Mouse (Mus musculus): ENCODE measurements around the gene Sae1.

The Sae1 gene

GRCm38 (mm10) chr7:16295321-16295900 lies 92.2 kb downstream of the Sae1 start:
- in situ Hi-C loops (cut with MboI; ENCODE audit: low pct_unique_long_range_greater_than_20kb in 1 of 2, low sequenced_read_pairs in 2 of 2, unreplicated experiment in 1 of 2) = no loop called here

GRCm38 (mm10) chr7:16294837-16295236 lies 92.8 kb downstream of the Sae1 start:
- in situ Hi-C loops (cut with MboI; ENCODE audit: low pct_unique_long_range_greater_than_20kb in 1 of 2, low sequenced_read_pairs in 2 of 2, unreplicated experiment in 1 of 2) = no loop called here

GRCm38 (mm10) chr7:16294346-16294745 lies 93.3 kb downstream of the Sae1 start:
- in situ Hi-C loops (cut with MboI; ENCODE audit: low pct_unique_long_range_greater_than_20kb in 1 of 2, low sequenced_read_pairs in 2 of 2, unreplicated experiment in 1 of 2) = no loop called here

DNA sequence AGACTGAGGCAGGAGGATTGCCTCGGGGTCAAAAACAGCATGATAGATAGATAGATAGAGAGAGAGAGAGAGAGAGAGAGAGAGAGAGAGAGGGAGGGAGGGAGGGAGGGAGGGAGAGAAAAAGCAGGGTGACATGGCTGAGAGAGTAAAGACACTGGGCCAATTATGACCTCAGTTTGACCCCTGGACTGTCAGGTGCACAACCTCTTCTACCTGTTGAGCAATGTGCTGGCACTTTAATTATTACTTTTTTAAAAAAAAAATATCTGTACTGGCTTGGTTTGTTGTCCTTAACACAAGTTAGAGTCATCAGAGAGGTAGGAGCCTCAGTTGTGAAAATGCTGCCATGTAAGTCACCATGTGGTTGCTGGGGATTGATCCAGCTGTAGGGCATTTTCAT lies 99.8 kb downstream of the Sae1 start:
- in situ Hi-C loops (cut with MboI; ENCODE audit: low pct_unique_long_range_greater_than_20kb in 1 of 2, low sequenced_read_pairs in 2 of 2, unreplicated experiment in 1 of 2) = no loop called here

DNA sequence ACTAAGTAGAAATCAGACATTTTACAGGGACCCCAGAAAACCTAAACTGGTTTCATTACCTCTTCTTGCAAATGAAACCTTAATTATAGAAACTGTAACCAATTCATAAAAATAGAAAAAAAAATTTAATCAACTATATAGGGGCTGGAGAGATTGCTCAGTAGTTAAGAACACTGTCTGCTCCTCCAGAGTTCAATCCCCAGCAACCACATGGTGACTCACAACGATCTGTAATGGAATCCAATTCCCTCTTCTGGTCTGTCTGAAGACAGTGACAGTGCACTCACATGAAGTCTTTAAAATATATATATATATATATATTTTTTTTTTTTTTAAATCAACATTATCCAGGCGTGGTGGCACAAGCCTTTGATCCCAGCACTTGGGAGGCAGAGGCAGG lies 100.6 kb downstream of the Sae1 start:
- in situ Hi-C loops (cut with MboI; ENCODE audit: low pct_unique_long_range_greater_than_20kb in 1 of 2, low sequenced_read_pairs in 2 of 2, unreplicated experiment in 1 of 2) = no loop called here

DNA sequence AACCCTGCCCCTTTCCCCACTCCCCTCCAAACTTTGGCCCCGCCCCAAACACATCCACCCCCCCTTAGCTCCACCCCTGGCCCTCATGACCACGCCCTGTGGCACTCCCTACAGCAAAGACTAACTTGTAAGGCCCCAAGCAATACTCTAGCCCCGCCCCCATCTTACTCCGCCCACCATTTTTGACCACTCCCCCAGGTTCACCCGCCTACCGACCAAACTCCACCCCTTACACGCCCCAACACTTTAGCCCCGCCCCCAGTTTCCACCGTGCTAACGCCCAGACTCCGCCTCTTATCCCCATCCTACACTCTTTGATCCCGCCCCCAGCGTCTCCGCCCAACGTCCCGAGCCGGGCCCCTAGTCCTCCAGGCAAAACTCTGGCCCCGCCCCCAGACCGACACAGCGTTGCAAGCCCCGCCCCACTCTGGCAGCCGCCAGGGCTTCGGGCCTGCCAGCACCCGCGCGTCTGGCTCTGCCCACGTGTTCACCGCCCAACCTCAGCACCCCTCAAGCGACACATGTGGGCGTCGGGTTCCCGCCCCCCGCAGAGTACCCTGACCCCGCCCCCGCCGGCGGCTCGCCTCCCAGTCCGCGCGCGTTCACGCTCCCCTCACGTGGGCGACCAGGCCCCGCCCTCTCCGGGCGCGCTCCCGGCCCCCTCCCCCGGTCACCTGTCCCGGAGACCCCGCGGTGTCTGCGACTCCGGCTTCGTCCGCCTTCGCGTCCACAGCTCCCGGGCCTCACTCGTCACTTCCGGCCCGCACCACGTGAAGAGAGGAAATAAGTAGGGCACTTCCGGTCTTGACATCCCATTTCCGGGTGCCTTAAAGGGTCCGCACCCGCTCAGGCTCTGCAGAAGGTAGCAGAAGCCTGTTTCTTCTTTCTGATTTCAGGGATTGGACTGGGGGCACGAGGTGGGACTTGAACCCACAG lies 101.3 kb downstream of the Sae1 start, which contains the start of gene Ccdc9:
Gene Ccdc9 (minus strand): TSS at position 770 of the 936 bp plus-strand sequence.
- in situ Hi-C loops (cut with MboI; ENCODE audit: low pct_unique_long_range_greater_than_20kb in 1 of 2, low sequenced_read_pairs in 2 of 2, unreplicated experiment in 1 of 2) = no loop called here

DNA sequence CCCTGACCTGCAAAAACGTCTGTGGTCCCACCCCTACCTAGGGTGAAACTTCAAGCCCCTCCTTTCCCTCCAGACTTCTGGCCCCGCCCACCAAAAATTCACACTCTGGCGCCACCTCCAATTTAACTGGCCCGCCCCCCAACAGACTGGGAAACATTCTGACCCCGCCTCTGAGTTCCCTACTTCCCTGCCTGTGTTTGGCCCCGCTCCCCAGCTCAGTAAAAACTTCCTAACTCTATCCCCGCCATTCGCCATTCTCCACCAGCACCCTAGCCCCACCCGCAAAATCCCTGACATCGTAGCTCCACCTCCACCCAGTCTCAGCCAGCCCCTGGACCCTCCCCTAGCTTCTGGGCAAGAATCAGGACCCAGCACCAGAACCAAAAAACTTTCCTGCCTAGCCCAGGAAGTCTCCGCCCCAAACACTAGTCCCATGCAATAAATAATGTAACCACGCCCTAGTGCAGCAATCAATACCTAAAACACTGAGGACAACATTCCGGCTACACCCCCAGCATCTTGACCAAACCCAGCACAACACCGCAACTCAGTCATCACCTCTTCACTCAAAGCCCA lies 102.1 kb downstream of the Sae1 start:
- in situ Hi-C loops (cut with MboI; ENCODE audit: low pct_unique_long_range_greater_than_20kb in 1 of 2, low sequenced_read_pairs in 2 of 2, unreplicated experiment in 1 of 2) = no loop called here

- in situ Hi-C loops (cut with MboI; ENCODE audit: low pct_unique_long_range_greater_than_20kb in 1 of 2, low sequenced_read_pairs in 2 of 2, unreplicated experiment in 1 of 2) = no loop called here
Observed at GRCm38 (mm10) chr7:16284904-16285303, 102.7 kb downstream of the Sae1 start.

GRCm38 (mm10) chr7:16284001-16284400 lies 103.6 kb downstream of the Sae1 start:
- in situ Hi-C loops (cut with MboI; ENCODE audit: low pct_unique_long_range_greater_than_20kb in 1 of 2, low sequenced_read_pairs in 2 of 2, unreplicated experiment in 1 of 2) = no loop called here

- in situ Hi-C loops (cut with MboI; ENCODE audit: low pct_unique_long_range_greater_than_20kb in 1 of 2, low sequenced_read_pairs in 2 of 2, unreplicated experiment in 1 of 2) = no loop called here
Observed at GRCm38 (mm10) chr7:16282334-16282733, 105.3 kb downstream of the Sae1 start.

GRCm38 (mm10) chr7:16280721-16281120 lies 106.9 kb downstream of the Sae1 start:
- in situ Hi-C loops (cut with MboI; ENCODE audit: low pct_unique_long_range_greater_than_20kb in 1 of 2, low sequenced_read_pairs in 2 of 2, unreplicated experiment in 1 of 2) = no loop called here

- in situ Hi-C loops (cut with MboI; ENCODE audit: low pct_unique_long_range_greater_than_20kb in 1 of 2, low sequenced_read_pairs in 2 of 2, unreplicated experiment in 1 of 2) = no loop called here
Observed at GRCm38 (mm10) chr7:16274922-16275890, 112.4 kb downstream of the Sae1 start.

DNA sequence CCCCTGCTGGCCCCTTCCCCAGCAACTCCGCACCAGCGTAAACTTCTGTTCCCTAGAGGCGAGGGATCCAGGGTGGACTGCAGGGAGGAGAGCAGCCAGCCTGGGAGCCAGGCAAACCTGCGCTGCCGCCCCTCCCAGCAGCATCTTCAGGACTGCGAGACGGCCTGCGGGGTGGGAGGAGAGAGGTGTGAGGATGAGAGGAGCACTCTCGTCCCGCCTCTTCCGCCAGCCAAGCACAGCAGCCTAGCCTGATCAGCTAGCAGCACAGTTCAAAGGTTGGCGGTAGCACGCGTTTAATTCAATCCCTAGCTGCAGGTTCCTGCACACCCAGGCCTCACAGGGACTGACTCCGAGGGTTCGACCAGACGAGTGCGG lies 113.9 kb downstream of the Sae1 start:
- in situ Hi-C loops (cut with MboI; ENCODE audit: low pct_unique_long_range_greater_than_20kb in 1 of 2, low sequenced_read_pairs in 2 of 2, unreplicated experiment in 1 of 2) = no loop called here

DNA sequence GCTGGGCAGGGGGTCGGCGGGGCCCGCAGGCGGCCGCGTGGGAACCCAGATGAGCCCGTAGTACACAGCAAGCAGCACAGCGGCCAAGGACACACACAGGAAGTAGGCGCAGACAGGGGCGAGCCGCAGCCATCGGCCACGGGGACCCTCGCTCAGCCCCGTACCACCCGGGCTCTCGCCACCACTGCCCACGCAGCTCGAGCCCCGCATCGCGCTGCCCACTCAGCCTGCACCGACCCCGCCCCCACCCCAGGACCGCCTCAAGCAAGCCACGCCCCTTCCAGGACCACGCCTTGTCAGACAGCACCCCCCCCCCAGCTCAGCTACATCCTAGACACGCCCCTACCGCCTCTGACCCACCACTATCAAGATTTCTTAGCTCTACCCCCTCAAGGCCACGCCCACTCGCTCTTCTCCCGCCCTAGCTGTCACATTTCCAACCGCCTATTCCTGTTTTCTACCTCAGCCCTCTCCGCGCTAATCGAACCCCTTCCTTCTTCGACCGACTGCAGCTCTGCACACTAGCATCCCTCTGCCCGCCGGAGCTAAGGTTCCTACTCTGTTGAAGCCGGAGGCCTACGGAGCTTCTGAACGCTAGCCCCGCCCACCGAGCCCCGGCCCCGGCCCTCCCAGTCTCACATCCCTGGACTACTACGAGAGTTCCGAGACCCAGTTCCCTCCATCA lies 114.4 kb downstream of the Sae1 start, which contains the start of gene Inafm1:
Gene Inafm1 (minus strand): TSS at position 537 of the 685 bp plus-strand sequence.
- in situ Hi-C loops (cut with MboI; ENCODE audit: low pct_unique_long_range_greater_than_20kb in 1 of 2, low sequenced_read_pairs in 2 of 2, unreplicated experiment in 1 of 2) = no loop called here

DNA sequence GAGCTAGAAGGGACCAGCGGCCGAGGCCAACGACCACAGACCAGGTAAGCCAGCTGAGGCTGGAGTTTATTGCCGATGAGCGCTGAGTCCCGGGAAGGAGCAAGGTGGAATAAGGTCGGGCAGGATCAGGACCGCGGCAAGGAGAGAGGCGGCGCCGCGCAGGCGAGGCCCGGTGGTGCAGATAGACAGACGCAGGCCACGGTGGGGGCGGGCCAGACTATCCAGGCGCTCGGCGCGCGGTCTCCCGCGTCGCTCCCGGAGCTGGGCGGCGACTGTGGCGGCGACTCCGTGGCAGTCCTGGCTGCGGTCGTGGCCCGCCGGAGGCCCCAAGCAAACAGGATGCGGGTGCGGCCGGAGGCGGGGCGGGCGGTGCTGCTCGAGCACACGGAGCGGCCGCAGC lies 114.9 kb downstream of the Sae1 start:
- in situ Hi-C loops (cut with MboI; ENCODE audit: low pct_unique_long_range_greater_than_20kb in 1 of 2, low sequenced_read_pairs in 2 of 2, unreplicated experiment in 1 of 2) = no loop called here

- in situ Hi-C loops (cut with MboI; ENCODE audit: low pct_unique_long_range_greater_than_20kb in 1 of 2, low sequenced_read_pairs in 2 of 2, unreplicated experiment in 1 of 2) = no loop called here
Observed at GRCm38 (mm10) chr7:16271139-16271538, 116.5 kb downstream of the Sae1 start.
